Mouse (Mus musculus) MEL-GATA-1-ER (cell line): ENCODE measurements around the gene Dhx40.

Source experiments
- DNase-seq: peaks from one replicate; pipeline ENCODE4 v3.0.0-alpha.2; 2012; ENCODE audit warnings: low read depth; ENCODE audit errors: extremely low read depth

The Dhx40 gene

DNA sequence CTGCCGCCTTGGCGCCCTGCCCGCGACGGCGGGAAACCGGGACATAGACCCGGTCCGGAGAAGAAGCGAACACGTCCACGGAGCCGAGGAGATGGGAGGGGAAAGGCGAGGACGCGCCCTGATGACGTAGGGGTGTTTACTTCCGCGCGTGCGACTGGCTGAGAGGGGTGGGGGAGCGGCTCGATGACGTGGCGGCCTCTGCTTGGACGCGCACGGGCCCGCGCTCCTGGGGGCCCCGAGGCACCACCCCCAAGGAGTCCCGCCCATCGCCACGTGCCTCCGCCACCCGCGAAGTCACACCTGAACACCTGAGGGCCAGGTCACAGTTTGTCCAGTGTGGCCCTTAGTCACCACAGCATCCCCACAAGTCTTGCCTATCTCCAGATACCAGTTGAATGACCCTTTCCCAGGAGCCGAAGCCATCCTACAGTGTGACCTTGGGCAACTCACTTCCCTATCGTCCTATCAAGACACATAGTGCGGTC, at the start of gene Dhx40:
TSS of gene Dhx40 (minus strand) at position 242 of the 485 bp plus-strand sequence.
- DNase-seq, result peak; percentile 56

DNA sequence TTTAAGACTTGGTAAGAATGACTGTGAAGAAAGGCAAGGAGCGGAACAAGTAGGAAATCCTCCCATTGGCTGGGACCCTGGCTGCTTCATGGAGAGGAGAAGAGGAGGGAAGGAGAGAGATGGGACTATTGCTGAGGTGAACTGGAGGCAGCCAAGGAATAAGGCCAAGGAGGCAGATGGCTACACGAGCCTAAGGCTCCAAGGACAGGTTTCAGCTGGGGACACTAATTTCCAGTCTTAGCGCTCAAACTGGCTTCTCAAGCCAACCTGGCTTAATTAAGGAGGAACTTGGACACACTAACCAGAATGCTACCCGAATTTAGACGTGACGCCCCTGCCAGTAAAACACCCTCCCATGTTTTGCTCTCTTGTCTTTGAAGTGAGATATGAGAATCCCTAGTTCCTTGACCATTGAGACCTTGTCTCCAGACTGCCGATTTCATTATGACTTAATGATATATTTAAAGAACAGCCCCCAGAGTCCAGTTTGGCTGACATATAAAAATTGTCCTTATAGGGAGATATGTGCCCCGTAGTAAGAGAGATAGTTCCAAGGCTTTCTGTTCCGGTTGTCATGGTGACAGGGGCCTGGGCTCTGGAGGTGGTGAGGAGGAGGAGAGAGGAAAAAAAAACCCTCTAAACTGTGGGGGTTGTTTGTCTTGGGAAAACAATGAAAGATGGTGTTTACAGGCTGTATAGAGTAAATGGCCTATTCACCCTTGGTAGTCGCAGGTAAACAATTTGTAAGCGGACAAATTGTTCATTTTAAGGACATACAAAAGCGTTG, 48.3 kb upstream of the Dhx40 start:
- DNase-seq, result no peak

DNA sequence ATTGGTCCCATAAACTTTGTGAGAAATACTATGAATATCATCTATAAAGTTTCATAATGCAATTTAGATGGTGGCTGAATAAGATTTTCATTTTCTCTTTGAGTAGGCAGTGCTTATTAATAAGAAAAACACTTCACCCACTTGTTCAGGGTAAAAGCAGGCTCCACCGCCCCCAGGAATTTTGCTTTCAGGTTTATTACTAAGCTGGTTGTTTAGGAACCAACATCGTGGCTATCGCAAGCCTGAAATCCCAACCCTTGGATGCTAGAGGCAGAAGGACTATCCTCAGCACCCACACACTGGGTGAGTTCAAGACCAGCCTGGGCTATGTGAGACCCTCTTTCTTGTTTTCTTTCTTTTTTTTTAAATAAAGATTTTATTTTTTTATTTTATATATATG, 45.5 kb upstream of the Dhx40 start:
- DNase-seq, result no peak

DNA sequence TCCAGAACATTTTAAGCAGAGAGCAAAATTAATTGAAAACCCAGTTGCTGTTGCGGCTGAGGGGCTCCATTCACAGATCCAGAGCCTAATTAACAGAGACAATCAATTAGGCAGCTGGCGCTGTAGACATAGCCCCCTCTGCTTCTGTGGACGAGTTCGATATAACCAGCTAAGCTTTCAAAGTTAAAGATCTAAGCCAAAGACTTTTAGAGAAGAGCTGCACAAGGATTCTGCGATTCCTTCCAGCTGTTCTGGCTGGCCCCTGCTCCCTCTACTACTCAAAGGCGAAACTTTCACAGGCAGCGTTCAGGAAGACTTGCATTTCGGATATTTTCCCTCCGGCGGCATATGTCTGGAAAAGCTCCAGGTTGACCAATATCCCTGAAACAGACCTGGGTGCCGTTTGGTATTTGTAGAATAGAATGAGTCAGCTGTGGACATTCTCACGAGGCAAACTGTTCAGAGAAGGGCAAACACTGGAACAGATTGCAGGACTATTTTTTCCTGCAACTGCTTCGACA, 45.0 kb upstream of the Dhx40 start:
- DNase-seq, result no peak

DNA sequence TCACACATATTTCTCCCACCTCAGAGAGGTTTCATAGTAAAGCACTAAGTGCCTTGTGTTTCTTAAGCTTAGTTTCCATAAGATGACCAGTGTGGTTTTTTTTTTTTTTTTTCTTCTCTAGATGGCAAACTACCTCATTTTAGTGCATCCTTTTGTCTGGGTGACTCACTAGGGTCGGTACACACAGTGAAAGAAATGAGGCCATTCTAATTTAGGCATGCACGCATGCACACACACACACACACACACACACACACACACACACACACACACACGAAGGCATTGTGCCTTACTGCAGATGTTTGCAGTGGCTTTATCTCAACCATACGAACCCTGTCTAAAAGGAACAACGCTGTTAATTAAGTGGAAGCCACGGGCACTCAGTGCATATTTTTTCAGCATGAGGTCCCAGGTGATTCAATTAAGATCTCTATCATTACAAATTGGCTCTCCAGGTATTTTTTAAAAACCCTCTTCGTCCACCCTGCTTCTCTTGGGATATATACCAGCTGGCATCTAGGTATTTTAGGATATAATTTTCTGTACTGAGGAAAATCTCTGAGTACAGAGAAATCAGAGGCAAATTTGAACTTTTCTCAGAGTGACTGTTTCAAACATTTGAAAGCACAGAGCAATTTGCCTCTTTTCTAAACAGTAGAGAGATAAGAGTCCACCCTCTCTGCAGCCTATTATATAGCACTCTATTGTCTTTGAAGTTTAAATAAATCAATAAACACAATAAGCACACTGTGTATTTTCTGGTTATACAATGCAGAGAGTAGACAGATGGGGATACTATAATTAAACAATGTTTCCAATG, 44.4 kb upstream of the Dhx40 start:
- no peak for DNase-seq

DNA sequence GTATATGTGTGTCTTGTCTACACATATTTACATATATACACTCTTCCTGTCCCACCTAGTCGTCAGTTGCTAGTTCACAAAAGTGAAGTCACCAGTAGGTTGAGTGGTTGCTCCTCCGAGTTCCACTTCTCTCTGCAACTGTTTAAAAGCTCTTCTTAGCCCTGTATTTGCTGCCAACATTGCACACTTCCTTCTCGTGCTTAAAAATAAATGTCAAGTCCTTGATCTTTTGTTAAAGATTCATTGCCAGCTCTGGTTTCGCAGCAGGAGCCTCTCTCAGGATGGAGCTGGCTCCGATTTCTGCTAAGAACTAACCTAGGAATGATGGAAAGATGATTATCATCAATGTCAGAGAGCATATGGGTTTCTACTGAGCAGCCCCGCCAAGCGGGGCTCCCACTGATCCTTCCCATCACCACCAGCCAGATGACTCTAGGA, 43.7 kb upstream of the Dhx40 start:
- no peak for DNase-seq

DNA sequence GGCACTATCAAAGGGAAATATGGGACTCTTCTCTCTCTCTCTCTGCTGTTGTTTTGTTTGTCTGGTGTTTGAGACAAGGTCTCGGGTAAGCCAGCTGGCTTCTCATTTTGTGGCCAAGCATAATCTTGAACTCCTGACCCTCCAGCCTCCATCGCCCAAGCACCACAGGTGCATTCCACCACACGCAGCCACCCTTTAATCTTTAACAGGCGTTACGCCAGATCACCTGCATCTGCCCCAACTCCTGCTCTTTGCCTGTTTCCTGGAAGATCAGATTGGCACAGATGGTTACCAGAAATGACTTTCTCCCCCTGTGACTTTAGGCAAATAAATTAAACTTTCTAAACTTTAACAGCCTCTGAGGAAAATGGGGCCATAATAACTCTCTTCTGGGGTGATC, 36.3 kb upstream of the Dhx40 start:
- DNase-seq, result no peak

DNA sequence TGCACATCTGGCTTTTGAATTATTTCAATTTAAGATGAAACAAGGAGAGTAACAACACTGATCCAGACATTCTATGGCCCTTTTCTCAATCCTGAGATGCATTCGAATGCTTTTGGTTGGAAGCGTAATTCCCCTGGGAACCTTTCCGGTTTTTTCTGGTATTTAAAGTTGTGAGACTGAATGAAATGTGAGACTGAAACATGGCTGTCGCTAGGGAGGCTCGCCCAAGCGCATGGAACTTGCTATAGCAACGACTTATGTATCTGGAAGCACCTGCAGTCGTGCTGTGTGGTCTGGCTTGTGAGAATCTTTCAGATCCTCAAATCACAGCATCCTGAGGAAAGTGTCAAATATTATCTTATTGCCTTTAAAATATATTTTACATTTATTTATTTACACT, 33.7 kb upstream of the Dhx40 start:
- no peak for DNase-seq

DNA sequence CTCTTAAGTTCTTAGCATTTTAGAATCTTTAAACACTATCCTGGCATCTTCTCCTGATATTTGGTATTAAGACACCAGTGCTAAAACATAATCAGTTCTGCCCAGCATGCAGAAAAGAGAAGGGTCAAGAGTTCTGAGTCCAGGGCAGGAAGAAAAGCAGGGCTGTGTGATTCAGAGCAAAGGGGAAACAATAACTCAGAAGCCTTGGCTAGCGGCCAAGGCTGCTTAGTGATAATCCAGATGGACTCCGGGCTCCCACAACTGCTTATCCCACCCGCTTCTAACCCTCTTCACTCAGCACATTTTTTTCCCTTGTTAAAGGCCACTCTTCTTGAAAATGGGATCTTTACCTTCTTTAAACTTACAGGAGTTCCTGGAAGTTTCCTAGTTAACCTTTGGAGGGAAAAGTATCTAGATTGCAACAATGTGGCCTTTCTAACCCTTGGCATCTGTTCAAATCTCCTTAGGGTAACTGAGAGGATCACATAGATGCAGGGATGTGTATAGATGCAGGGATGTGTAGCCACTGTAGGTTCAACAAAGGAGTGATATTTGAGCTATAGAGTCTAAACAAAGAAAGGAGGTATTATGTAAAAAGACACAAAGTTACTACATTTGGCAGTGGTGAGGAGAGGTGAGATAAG, 33.1 kb upstream of the Dhx40 start:
- peak; percentile 71 for DNase-seq

DNA sequence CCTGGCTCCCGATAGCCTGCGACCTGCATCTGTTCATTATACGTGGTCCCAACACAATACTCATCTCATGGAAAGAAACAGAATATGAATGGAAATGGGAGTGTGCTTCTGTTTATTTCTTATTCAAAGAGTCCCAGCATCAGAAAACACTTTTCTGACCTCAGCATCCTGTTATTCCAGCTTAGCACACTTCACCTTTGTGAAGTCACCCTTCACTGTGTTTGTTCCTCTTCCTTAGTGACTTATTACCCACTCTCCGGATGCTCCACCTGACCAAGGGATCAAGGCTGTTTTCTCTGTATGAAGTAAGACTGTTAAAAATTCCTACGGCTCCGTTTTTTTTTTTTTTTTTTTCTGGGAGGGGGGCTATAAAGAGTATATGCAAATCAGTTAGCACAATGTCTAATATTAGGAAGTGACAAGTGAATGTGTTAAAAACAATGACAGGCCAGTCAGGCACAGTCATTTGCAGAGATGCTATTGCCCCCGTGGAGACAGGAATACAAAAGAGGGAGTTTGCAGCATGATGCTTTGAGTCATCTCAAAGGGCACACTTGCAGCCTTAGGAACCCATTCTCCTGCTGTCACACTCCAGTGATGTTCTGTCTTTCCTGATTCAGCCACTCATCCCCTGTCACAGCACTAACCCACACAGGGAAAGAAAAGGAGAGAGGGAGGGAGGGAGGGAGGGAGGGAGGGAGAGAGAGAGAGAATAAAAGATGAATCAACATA, 32.3 kb upstream of the Dhx40 start:
- no peak for DNase-seq

DNA sequence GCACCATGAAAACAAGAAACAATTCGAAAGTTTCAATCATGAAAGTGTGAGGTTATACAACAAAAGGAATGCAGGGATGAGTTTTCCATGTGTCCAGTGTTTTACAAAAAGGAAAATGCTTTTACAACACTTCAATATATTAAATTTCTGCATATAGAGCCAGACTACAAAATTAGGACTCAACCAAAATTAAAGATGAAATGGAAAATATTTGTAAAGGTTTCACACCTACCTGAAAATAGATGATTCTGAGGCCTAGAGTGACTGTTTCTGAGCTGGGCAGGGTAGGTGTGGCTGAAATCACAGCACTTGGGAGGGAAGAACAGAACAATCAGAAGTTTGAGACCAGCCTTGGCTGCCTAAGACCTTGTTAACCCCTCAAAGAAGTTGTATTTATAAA, 31.2 kb upstream of the Dhx40 start:
- DNase-seq, result no peak

DNA sequence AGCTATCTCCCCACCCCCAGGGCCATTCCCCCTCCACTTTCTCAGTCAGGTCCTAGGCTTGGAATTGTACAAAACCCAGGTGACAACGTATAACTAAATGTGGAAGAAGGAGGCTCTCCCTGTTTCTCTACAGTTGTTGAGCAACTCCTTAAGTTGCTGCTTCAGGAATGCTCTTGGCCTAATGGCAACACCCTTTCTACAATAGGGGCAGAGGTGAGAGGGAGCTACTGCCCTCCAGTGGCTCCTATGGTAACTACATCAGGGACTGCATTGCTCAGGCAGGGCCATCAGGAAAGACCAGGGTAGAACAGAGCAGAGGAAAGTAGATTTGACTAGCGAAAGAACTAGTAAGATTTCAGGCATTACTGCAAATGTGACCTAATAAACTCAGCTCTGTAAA, 28.8 kb upstream of the Dhx40 start:
- peak; percentile 56 for DNase-seq

DNA sequence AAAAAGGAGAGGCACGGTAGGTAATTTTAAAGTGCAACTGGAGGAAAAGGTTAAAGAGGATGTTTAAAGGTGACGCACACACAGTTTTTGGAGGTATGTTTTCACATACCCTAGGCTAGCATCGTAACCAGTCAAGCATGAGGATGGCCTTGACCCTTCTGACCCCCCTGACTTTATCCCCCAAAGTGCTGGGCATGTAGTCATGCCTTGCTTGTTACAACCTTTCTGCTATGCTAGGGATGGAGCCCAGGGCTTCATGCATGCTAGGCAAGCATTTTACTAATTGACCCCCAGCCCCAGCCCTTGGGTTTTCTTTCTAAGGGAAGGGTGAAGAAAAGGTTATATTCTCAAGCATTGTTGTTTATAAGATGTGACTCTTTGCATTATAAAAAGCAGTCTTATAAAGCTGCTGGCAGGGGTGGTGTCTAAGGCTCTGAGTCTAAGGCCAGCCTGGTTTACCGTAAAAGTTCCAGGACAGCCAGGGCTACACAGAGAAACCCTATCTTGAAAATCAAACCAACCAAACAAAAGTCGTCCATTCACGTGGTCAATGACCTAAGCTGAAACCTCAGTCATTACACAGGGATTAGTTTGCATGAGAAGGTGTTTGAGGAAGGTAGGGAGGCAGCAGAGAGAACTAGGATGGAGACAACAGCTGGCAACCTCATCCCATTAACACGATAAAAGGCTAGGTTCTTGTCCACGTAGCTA, 27.2 kb upstream of the Dhx40 start:
- DNase-seq, result no peak

DNA sequence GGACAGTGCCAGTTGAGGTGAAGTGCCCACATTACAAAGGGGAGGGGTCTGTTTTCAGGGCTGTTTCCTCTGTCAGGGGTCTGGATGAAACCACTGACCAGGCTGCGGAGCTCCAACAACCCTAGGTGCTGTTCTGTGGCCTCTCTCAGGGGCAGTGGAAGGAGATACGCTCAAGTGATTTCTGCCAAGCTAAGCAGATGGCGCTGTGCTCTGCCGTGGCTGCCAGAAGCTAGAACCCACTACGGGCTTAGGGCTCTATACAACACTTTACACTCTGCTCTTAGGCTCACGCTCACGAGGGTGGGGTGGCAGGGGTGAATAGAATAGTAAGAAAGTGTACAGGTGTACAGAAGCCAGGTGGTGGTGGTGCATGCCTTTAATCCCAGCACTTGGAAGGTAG, 26.5 kb upstream of the Dhx40 start:
- DNase-seq, result no peak

DNA sequence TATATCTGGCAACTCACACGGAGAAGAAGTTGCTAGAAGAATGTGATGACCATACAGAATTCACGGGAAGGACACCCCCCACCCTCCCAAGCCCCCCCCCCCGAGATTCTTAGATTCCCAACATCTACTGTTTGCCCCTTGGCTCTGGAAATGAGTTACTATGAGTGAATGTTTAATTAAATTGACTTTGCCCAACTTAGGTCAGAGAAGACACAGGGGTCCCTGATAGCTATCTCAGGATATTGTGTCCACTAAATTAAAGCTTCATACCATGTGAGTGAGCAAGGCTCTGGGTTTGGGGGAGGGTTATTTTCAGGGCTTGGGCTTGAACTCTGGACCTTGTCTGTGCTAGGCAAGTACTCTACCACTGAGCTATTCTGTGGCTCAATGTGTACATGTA, 25.6 kb upstream of the Dhx40 start:
- no peak for DNase-seq

DNA sequence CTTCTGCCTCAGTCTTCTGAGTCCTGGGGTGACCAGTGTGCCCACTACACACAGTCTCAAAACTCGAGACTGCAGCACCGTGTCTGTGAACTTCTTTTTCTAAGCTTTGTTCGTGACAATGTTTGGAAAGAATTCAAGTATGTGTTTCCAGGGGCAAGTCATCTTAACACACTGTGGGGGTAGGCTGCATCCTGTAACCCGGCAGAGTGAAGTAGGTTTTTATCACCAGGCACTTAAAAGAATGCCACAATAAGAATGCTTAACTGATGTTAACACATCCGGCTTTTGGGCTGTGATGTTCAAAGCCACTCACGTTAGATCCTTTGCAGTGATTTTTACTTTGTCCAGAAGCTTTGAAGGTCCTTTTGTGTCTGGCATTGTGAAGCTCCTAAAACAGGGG, 20.9 kb upstream of the Dhx40 start:
- no peak for DNase-seq

DNA sequence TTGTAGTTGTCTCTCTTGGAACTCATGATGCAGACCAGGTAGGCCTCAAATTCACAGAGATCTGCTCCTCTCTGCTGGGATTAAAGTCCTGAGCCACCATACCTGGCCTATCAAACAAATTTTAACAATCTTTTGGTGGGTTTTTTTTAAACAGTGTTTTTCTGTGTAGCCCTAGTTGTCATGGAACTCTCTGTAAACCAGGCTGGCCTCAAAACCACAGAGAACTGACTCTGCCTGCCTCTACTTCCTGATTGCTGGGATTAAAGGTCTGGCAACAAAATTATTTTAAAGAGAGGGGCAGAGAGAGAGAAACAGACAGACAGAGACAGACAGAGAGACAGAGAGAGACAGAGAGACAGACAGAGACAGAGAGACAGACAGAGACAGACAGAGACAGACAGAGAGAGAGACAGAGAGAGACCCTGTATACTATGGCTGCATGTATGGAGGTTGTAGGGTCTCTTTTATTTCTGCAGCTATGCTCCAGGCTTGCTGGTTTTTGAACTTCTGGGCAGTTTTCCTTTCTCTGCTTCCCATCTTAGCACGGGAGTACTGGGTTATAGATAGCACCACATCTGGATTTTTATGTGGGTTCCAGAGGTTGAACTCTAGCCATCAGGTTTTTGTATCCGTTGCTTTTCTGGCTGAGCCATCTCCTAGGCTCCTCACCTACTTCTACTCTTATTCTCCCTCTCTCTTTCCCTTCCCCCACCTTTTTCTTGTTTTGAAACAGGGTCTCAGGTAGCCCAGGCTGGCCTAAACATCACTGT, 20.1 kb upstream of the Dhx40 start:
- DNase-seq, result peak; percentile 10

DNA sequence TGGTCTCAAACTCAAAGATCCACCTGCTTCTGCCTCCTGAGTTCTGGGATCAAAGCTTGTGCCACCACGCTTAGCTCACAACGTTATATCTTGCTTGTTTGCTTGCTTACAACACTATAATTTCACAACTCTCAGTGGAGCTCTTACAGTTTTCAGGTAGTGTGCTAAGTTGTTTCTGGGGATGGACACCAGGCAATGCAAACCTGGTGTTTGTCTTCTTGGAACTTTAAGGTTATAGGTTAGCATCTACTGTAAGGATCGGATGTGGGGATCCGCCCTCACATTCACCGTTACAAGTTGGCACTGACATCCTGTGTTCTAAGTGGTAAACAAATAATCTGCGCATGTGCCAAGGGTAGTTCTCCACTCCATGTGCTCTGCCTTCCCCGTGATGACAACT, 16.9 kb upstream of the Dhx40 start:
- no peak for DNase-seq

DNA sequence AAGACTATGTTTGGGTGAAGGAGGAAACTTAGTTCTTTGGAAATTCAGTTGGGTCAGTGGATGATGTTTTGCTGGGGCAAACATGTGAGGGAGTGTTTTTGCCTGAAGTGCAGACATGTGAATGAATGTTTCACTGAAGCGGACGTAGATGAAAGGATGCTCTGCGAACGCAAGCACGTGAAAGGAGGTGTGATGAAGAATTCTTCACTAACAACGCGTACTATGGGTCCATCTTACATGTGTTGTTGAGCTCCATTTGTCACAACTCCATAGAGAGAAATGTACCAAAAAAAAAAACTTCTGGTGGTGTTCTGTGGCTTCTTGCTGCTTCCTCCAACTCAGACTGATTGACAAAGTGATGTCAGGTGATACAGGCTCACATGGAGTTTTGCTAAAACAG, 15.0 kb upstream of the Dhx40 start:
- DNase-seq, result no peak

DNA sequence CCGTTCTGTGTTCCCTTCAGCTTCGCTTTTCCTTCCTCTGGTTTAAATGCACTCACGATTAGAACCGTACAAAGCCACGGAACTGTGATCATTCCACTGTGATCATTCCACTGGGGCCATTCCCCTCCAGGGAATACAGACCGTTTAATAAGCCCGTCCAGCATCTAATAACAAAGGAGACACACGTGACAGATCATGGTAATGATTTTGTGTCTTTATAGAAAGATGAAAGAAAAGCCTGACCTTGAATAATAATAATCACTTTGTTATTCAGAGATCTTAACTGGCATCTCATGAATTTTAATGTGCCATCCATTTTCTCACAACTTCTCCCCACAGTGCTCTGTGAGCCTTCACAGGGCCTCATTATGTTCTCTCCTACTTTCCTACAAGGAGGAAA, 12.0 kb upstream of the Dhx40 start:
- no peak for DNase-seq
